Mouse (Mus musculus) neural tube, embryonic 15.5 days (tissue): ENCODE results near the gene Npc2. TPM values are rescaled to one million over a fixed set of nuclear protein-coding genes. Genes with fewer than 3 reads are reported as not detected.

Experiments
- ATAC-seq: fragments of 200-750 bp; cut with Nextera tagmentation; 2 replicates; pipeline ENCODE4 v1.8.0; 2017; ENCODE audit warnings: mild to moderate bottlenecking, moderate TSS enrichment, moderate library complexity; ENCODE audit not compliant: low FRiP score
- H3K27ac ChIP-seq: fragments of 300-500 bp; sonication (generic); replicated peaks from 2 replicates; pipeline ENCODE4 v1.5.1; 2015; ENCODE audit warnings: mild to moderate bottlenecking, inconsistent platforms
- H3K27me3 ChIP-seq: fragments of 300-500 bp; sonication (generic); replicated peaks from 2 replicates; pipeline ENCODE4 v1.6.1; 2015; ENCODE audit warnings: inconsistent platforms
- H3K36me3 ChIP-seq: fragments of 300-500 bp; sonication (generic); 2 replicates; pipeline ENCODE4 v1.6.1; 2015; ENCODE audit warnings: inconsistent platforms
- H3K4me1 ChIP-seq: fragments of 300-500 bp; sonication (generic); 2 replicates; pipeline ENCODE4 v1.6.1; 2015; ENCODE audit warnings: inconsistent platforms
- H3K4me2 ChIP-seq: fragments of 300-500 bp; sonication (generic); 2 replicates; pipeline ENCODE4 v1.6.1; 2015; ENCODE audit warnings: inconsistent platforms, mild to moderate bottlenecking, moderate library complexity
- H3K4me3 ChIP-seq: fragments of 300-500 bp; sonication (generic); replicated peaks from 2 replicates; pipeline ENCODE4 v1.5.1; 2015; ENCODE audit warnings: mild to moderate bottlenecking, inconsistent platforms
- H3K9ac ChIP-seq: fragments of 300-500 bp; sonication (generic); replicated peaks from 2 replicates; pipeline ENCODE4 v1.6.1; 2015; ENCODE audit warnings: mild to moderate bottlenecking, inconsistent platforms
- H3K9me3 ChIP-seq: fragments of 300-500 bp; sonication (generic); replicated peaks from 2 replicates; pipeline ENCODE4 v1.6.1; 2016; ENCODE audit warnings: inconsistent platforms
- WGBS: fragments of 180-500 bp; shearing (Covaris S2); methylation state at CpG from one replicate; pipeline ENCODE4 v1.1.7; 2015; ENCODE audit warnings: mixed read lengths; 5-methylcytosine and 5-hydroxymethylcytosine counted together
- polyA plus RNA-seq: library from polyadenylated mRNA; unstranded; fragments of >200 nt; fragmentation: Nextera tagmentation; extraction: Ambion mirVana; gene quantifications from 2 replicates; pipeline ENCODE4 v1.2.1, GENCODE M21; 2015

Gene Npc2
- 54.1 and 57.7 TPM in 2 replicates for polyA plus RNA-seq

DNA sequence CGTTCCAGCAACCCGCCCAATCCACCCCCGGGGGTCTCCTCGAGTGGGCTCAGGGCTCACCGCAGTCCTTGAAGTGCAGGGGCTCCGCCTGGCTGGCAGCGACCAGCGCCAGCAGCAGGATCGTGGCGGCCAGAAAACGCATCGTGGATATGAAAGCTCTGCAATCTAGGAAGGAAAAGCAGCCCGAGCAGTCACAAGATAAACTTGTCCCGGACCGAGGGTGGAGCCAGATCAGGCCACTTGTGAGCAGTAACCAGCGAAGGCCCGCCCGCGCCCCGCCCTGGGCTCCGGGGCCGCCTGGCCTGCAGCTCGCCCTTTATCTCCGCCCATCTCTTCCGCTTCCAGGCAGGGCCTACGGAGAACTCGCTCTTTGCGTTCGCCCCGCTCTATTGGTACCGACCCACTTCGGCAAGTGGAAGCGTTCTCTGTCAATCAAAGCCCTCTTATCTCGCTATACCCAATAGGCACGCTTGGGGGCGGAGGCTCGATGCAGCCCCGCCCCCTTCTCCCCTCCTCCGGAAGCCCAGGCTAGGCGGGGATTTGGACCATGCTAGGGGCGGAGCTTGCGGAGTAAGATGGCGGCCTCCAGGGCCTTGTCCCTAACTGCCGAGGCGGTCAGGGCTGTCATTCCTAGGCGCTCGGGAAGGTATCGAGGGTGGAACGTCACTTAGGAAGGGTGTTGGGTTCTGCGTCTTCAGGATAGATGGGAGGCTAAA, at the start of gene Npc2, which contains the start of gene Isca2:
TSS of gene Npc2 (minus strand) at position 427 of the 716 bp plus-strand sequence.
TSS of gene Isca2 (plus strand) at position 526 of the 716 bp plus-strand sequence.
- Histone ChIP-seq H3K27me3 (no peaks in the 10 kb centered on the region), H3K36me3 (no peaks in the 10 kb centered on the region), H3K9me3 (no peaks in the 10 kb centered on the region), H3K4me3 (peak within 1 kb of the TSS; percentile 58), H3K4me2 (peak within 1 kb of the TSS; percentile 71), H3K9ac (peak within 1 kb of the TSS; percentile 67), H3K4me1 (peaks cover 31% of the 10 kb centered on the region), H3K27ac (peak within 1 kb of the TSS; percentile 91)
- WGBS, result under 1% methylated on average over 50 of the region's 50 CpGs
- peak; percentile 98 for ATAC-seq

DNA sequence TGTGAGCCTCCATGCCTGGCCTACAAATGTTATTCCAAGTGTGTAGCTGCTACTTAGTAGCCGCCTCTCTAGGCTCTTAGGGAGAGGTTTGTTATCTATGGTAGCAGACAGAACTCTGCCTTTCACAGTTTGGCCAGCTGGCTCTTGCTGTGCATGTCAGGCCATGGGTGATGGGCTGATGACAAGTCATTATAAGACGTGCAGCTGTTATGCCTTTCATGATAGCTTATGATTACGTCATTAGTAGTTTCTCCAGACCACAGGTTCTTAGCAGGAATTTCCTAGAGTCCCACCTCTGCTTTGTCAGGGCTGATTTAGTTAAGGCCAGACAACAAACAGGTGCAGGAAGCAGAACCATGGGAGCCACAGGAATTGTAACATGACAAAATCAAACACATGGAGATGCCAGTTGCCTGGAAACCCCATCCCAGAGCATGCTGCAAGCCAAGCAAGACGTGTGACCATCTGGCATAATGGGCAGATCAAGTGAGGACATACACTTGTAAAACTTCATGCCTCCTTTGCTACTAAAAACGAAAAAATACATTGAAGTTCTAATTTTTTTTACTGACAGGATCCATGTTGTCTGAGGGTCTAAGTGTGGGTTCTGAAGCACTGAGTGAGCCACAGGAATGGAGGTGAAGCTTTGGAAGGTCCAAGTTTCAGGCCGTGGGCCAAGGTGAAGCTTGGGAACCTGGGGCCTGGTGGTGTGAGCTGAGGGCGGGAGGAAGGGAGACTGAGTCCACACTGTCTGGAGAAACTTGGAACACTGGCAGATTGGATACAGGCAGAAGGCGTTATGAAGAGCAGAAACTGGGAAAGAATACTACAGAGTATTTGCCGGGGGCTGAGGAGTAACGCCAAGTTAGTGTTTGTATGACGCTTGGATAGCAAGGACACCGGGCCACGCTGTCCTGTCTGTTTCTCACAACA, 46.5 kb upstream of the Npc2 start:
- WGBS, result 88% methylated on average over 13 of the region's 13 CpGs
- no peak overlapping the region for H3K4me2 ChIP-seq
- no peak overlapping the region for H3K9ac ChIP-seq
- H3K36me3 ChIP-seq, result no peaks in the 10 kb centered on the region
- H3K4me3 ChIP-seq, result no peak overlapping the region
- no peak for ATAC-seq
- H3K27me3 ChIP-seq, result no peaks in the 10 kb centered on the region
- peaks cover 2% of the 10 kb centered on the region; the same call in 1 of the 2 replicates for H3K4me1 ChIP-seq
- no peaks in the 10 kb centered on the region for H3K9me3 ChIP-seq
- no peak overlapping the region for H3K27ac ChIP-seq

DNA sequence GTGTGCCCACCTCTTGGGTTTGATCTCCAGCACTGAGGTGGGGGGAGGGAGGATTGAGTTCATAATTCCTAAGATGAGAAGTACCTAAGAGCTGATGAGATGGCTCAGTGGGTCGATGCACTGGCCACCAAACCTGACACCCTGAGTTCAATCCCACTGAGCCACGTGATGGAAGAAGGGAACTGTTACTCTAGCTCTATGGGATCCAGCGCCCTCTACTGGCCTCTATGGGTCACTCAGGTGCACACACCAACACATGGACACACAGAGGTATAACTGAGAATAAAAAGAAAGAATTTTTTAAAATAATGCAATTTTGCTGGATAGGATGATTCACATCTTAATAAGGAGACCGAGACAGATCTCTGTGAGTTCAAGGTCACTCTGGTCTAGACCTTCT, 45.5 kb upstream of the Npc2 start:
- no peak for ATAC-seq
- Histone ChIP-seq H3K4me1 (no peaks in the 10 kb centered on the region), H3K27ac (no peak overlapping the region), H3K36me3 (no peaks in the 10 kb centered on the region), H3K9me3 (no peaks in the 10 kb centered on the region), H3K9ac (no peak overlapping the region), H3K4me3 (no peak overlapping the region), H3K4me2 (no peak overlapping the region), H3K27me3 (no peaks in the 10 kb centered on the region)
- 68% methylated on average over 4 of the region's 4 CpGs for WGBS

- Histone ChIP-seq H3K4me3 (no peak overlapping the region), H3K27me3 (no peaks in the 10 kb centered on the region), H3K36me3 (no peaks in the 10 kb centered on the region), H3K9me3 (no peaks in the 10 kb centered on the region), H3K4me1 (no peaks in the 10 kb centered on the region), H3K27ac (no peak overlapping the region), H3K9ac (no peak overlapping the region), H3K4me2 (no peak overlapping the region)
- WGBS, result 75% methylated on average over 3 of the region's 3 CpGs
- no peak for ATAC-seq
These were observed 41.8 kb upstream of the Npc2 start for GRCm38 (mm10) chr12:84814663-84815325.

DNA sequence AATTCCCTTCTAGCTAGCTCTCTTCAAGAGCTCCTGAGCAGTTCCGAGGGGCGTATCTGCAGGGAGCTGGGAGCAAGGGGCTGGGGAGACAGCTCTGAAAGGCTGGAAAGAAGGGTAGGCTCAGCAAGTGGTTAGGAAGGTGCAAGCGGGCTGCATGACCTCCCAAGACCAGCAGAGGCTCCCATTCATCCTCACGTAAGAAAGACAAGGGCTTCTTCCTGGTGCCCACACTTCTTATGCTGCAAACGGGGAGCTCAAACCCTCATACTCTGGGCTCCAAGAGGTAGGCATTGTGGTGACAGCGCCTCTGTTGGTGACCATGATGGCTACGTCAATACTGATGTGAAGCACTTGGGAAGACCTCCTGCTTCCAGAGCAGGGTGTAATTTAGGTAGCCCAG, 40.8 kb upstream of the Npc2 start:
- no peak overlapping the region for H3K9ac ChIP-seq
- H3K4me1 ChIP-seq, result no peaks in the 10 kb centered on the region
- no peaks in the 10 kb centered on the region for H3K36me3 ChIP-seq
- no peak for ATAC-seq
- H3K27me3 ChIP-seq, result no peaks in the 10 kb centered on the region
- 57% methylated on average over 7 of the region's 7 CpGs for WGBS
- no peak overlapping the region for H3K4me3 ChIP-seq
- no peaks in the 10 kb centered on the region for H3K9me3 ChIP-seq
- H3K4me2 ChIP-seq, result no peak overlapping the region
- H3K27ac ChIP-seq, result no peak overlapping the region

- Histone ChIP-seq H3K4me1 (no peaks in the 10 kb centered on the region), H3K4me2 (no peak overlapping the region), H3K9ac (no peak overlapping the region), H3K27ac (no peak overlapping the region), H3K4me3 (no peak overlapping the region), H3K36me3 (no peaks in the 10 kb centered on the region), H3K27me3 (no peaks in the 10 kb centered on the region), H3K9me3 (no peaks in the 10 kb centered on the region)
- ATAC-seq, result no peak
- WGBS, result 67% methylated on average over 3 of the region's 3 CpGs
These were observed 39.1 kb upstream of the Npc2 start for GRCm38 (mm10) chr12:84812004-84812403.

GRCm38 (mm10) chr12:84811510-84811909, 38.6 kb upstream of the Npc2 start:
- H3K4me2 ChIP-seq, result no peak overlapping the region
- H3K4me1 ChIP-seq, result no peaks in the 10 kb centered on the region
- H3K27me3 ChIP-seq, result no peaks in the 10 kb centered on the region
- 55% methylated on average over 4 of the region's 4 CpGs for WGBS
- no peaks in the 10 kb centered on the region for H3K36me3 ChIP-seq
- H3K4me3 ChIP-seq, result no peak overlapping the region
- no peak overlapping the region for H3K27ac ChIP-seq
- H3K9ac ChIP-seq, result no peak overlapping the region
- no peak for ATAC-seq
- no peaks in the 10 kb centered on the region for H3K9me3 ChIP-seq

DNA sequence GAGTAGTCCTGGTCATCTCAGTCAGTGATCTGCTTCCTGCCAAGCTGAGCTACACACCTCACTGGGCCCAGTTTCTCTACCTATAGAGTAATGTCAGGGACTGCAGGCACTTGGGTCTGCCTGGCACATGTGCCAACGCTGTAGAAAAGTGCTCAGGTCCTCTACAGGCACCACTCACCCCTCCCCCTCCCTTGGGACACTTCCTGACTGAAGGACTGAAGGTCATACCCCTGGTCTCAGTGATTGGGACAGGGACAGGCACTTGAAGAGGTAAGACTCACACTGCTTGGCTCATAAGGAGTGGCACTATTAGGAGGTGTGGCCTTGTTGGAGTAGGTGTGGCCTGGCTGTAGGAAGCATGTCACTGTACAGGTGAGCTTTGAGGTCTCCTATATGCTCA, 37.9 kb upstream of the Npc2 start:
- Histone ChIP-seq H3K4me1 (no peaks in the 10 kb centered on the region), H3K4me2 (no peak overlapping the region), H3K4me3 (no peak overlapping the region), H3K27ac (no peak overlapping the region), H3K27me3 (no peaks in the 10 kb centered on the region), H3K36me3 (no peaks in the 10 kb centered on the region), H3K9me3 (no peaks in the 10 kb centered on the region), H3K9ac (no peak overlapping the region)
- no peak for ATAC-seq
- WGBS, result 62% methylated on average over 1 of the region's 1 CpGs

DNA sequence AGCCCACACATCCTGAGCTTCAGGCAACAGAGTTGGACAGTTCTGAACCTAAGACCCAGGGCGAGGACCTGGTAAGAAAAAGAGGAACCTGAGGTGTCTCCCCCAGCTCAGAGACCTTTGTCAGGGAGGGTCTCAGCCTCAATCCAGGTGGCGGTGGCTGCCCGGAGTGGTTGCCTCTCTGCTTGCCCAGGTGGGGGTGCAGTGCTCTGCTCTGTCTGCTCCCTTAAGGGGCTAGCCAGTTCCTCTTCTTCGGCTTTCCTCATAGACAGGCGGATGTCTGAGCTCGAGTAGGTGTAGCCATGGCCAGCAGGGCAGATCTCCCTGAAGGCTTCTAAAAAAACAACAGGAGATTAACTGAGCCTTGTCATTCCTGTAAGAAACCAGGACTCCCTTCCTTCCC, 36.1 kb upstream of the Npc2 start:
- H3K4me2 ChIP-seq, result no peak overlapping the region
- no peak overlapping the region for H3K4me3 ChIP-seq
- no peak overlapping the region for H3K9ac ChIP-seq
- H3K36me3 ChIP-seq, result no peaks in the 10 kb centered on the region
- 85% methylated on average over 6 of the region's 6 CpGs for WGBS
- no peaks in the 10 kb centered on the region for H3K4me1 ChIP-seq
- H3K9me3 ChIP-seq, result no peaks in the 10 kb centered on the region
- H3K27ac ChIP-seq, result no peak overlapping the region
- no peak for ATAC-seq
- H3K27me3 ChIP-seq, result no peaks in the 10 kb centered on the region

GRCm38 (mm10) chr12:84807351-84807750, 34.4 kb upstream of the Npc2 start:
- Histone ChIP-seq H3K9ac (no peak overlapping the region), H3K27me3 (no peaks in the 10 kb centered on the region), H3K27ac (no peak overlapping the region), H3K9me3 (no peaks in the 10 kb centered on the region), H3K4me3 (no peak overlapping the region), H3K4me2 (no peak overlapping the region), H3K4me1 (no peaks in the 10 kb centered on the region), H3K36me3 (no peaks in the 10 kb centered on the region)
- 79% methylated on average over 13 of the region's 13 CpGs for whole genome bisulfite sequencing
- no peak for ATAC-seq

DNA sequence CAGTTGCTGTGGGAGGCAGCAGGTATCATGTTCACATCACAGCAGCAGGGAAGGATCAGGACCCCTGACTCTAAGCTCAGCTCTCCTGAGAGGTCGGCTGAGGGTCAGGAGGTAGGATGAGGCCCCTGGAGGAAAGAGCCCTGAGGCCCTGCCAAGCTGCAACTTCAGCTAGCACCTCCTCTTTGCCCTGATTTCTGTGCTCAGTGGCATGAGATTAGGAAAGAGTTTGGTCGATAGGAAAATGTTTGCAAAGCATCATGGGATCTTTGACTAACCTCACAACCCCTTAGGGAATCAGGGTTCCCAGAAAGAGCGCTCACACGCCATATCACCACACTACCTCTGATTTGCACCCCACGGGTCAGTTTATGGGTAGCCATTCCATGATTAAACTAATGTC, 33.8 kb upstream of the Npc2 start:
- H3K36me3 ChIP-seq, result no peaks in the 10 kb centered on the region
- no peaks in the 10 kb centered on the region for H3K4me1 ChIP-seq
- H3K9ac ChIP-seq, result no peak overlapping the region
- no peak for ATAC-seq
- whole genome bisulfite sequencing, result 61% methylated on average over 5 of the region's 5 CpGs
- no peak overlapping the region for H3K4me3 ChIP-seq
- no peak overlapping the region for H3K4me2 ChIP-seq
- no peaks in the 10 kb centered on the region for H3K27me3 ChIP-seq
- H3K27ac ChIP-seq, result no peak overlapping the region
- H3K9me3 ChIP-seq, result no peaks in the 10 kb centered on the region
